Mouse (Mus musculus): ENCODE measurements around the gene Gm20825.
"Not testable (repeated sequence)": the region's sequence is repeated elsewhere in the genome, so short reads cannot be mapped to it uniquely, and the experiment has no call there.

The Gm20825 gene

GRCm38 (mm10) chrY:8071407-8071806 is at the start of gene Gm20825:
Gene Gm20825 (minus strand): TSS chrY:8071507.
- DNase-seq = not testable (repeated sequence)
